Mouse (Mus musculus) forebrain, embryonic 16.5 days (tissue): Measurements from ENCODE around the gene Trim17. TPM values are rescaled to one million over a fixed set of nuclear protein-coding genes. Genes with fewer than 3 reads are reported as not detected.
A peak's percentile ranks its signal among the peaks of the same experiment; 100 is the strongest.

Source experiments
- ATAC-seq: fragments of 200-750 bp; cut with Nextera tagmentation; 2 replicates; pipeline ENCODE4 v1.8.0; 2017; ENCODE audit warnings: mild to moderate bottlenecking, moderate library complexity
- H3K27ac ChIP-seq: fragments of 300-500 bp; sonication (generic); 2 replicates; pipeline ENCODE4 v1.5.1; 2014; ENCODE audit warnings: low read length, control low read depth
- H3K27me3 ChIP-seq: fragments of 300-500 bp; sonication (generic); replicated peaks from 2 replicates; pipeline ENCODE4 v1.6.1; 2014; ENCODE audit warnings: low read length; ENCODE audit not compliant: control insufficient read depth, insufficient read depth
- H3K36me3 ChIP-seq: fragments of 300-500 bp; sonication (generic); 2 replicates; pipeline ENCODE4 v1.6.1; 2014; ENCODE audit not compliant: control insufficient read depth, insufficient read depth
- H3K4me1 ChIP-seq: fragments of 300-500 bp; sonication (generic); replicated peaks from 2 replicates; pipeline ENCODE4 v1.6.1; 2014; ENCODE audit warnings: low read length; ENCODE audit not compliant: control insufficient read depth, insufficient read depth
- H3K4me2 ChIP-seq: fragments of 300-500 bp; sonication (generic); 2 replicates; pipeline ENCODE4 v1.6.1; 2014; ENCODE audit warnings: mild to moderate bottlenecking, low read length, control low read depth
- H3K4me3 ChIP-seq: fragments of 300-500 bp; sonication (generic); replicated peaks from 2 replicates; pipeline ENCODE4 v1.5.1; 2014; ENCODE audit warnings: mild to moderate bottlenecking, low read length, control low read depth
- H3K9ac ChIP-seq: fragments of 300-500 bp; sonication (generic); replicated peaks from 2 replicates; pipeline ENCODE4 v1.6.1; 2014; ENCODE audit warnings: low read depth, low read length, control low read depth
- H3K9me3 ChIP-seq: fragments of 300-500 bp; sonication (generic); 2 replicates; pipeline ENCODE4 v1.6.1; 2016; ENCODE audit warnings: low read length; ENCODE audit not compliant: control insufficient read depth
- WGBS: fragments of 180-500 bp; shearing (Covaris S2); extraction: QIAGEN DNeasy Blood & Tissue Kit; methylation state at CpG from one replicate; pipeline ENCODE4 v1.1.7; 2014; 5-methylcytosine and 5-hydroxymethylcytosine counted together
- polyA plus RNA-seq: library from polyadenylated mRNA; unstranded; fragments of >200 nt; fragmentation: Nextera tagmentation; extraction: Ambion mirVana; gene quantifications from 2 replicates; pipeline ENCODE4 v1.2.1, GENCODE M21; 2015

Trim17 gene
- polyA plus RNA-seq: 1.8 and 2.0 TPM in 2 replicates

DNA sequence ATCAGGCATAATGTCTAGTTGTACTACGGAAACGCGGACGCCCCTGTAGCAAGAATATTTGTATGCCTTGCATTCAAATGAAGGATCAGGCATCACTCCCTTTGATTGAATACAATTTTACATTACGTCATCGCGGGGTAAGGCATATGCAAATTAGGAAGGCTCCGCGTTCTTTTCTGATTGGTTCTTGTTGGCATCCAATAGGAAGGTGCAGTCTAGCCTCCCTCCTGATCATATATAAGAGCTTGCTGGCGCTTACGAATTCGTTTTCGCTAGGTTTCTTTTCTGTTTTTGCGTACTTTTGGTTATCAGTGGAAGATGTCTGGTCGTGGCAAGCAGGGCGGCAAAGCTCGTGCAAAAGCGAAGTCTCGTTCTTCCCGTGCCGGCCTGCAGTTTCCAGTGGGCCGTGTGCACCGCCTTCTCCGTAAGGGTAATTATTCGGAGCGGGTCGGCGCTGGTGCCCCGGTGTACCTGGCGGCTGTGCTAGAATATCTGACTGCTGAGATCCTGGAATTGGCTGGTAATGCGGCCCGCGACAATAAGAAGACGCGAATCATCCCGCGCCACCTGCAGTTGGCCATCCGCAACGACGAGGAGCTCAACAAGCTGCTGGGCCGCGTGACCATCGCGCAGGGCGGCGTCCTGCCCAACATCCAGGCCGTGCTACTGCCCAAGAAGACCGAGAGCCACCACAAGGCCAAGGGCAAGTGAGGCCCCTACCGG lies at the start of gene Trim17, which contains the start of gene Hist3h2a:
Trim17 (plus strand) TSS at position 266 of the 723 bp plus-strand sequence.
Hist3h2a (plus strand) TSS at position 266 of the 723 bp plus-strand sequence.
- peak; percentile 86 for ATAC-seq
- peaks cover 53% of the 10 kb centered on the region for H3K4me1 ChIP-seq
- no peaks in the 10 kb centered on the region for H3K36me3 ChIP-seq
- H3K4me2 ChIP-seq: peak within 1 kb of the TSS; percentile 91
- no peaks in the 10 kb centered on the region for H3K9me3 ChIP-seq
- no peaks in the 10 kb centered on the region for H3K27me3 ChIP-seq
- peak within 1 kb of the TSS; percentile 96 for H3K9ac ChIP-seq
- WGBS: under 1% methylated on average over 49 of the region's 49 CpGs
- H3K4me3 ChIP-seq: peak within 1 kb of the TSS; percentile 99
- peak within 1 kb of the TSS; percentile 100 for H3K27ac ChIP-seq

DNA sequence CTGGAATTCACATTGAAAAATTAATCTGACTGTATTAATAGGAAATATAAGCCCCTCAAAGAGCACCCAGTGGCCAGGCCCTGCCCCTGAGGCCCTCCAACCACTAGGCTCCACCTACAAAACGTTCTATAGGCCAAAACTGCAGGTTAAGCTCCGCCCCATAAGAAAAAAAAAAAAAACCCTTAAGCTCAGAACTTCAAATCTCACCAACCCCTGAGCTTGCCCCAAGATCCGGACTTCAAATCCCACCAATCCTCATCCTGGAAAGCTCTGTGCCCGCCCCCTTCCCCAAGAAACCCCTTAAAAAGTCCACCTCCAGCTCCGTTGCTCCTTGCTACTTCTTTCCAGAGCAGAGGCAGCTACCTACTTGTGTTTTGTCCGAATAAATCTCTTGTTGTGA lies 49.6 kb upstream of the Trim17 start:
- H3K4me3 ChIP-seq: no peak overlapping the region
- no peak overlapping the region for H3K4me2 ChIP-seq
- H3K4me1 ChIP-seq: peaks cover 8% of the 10 kb centered on the region
- no peaks in the 10 kb centered on the region for H3K27me3 ChIP-seq
- no peaks in the 10 kb centered on the region for H3K9me3 ChIP-seq
- no peak overlapping the region for H3K27ac ChIP-seq
- H3K36me3 ChIP-seq: no peaks in the 10 kb centered on the region
- WGBS: 46% methylated on average over 6 of the region's 6 CpGs
- no peak overlapping the region for H3K9ac ChIP-seq
- ATAC-seq: no peak

DNA sequence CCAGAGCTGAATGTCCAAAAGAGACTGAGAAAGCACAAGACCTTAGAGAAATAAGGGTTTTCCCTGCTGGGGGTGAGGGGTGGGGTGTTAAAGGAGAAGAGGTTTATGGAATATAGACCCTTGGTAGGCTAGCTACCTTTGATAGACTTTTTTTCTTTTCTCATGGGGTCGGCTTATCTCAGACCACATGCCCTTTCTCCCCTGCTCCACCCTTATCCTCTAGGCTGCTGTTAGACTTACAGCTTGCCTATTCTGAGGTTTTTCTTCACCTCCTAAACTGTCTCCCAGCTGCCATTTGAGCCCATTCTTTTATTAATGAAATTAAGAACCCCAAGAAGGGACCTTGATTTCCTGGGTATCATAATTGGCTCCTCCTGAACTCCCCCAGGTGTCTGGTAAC lies 40.7 kb upstream of the Trim17 start:
- 0 out of 2 replicates have a peak, but pooled peaks cover 3% of the 10 kb centered on the region for H3K27me3 ChIP-seq
- H3K4me2 ChIP-seq: no peak overlapping the region
- H3K9me3 ChIP-seq: no peaks in the 10 kb centered on the region
- H3K27ac ChIP-seq: no peak overlapping the region
- H3K36me3 ChIP-seq: no peaks in the 10 kb centered on the region
- no peak for ATAC-seq
- no peak overlapping the region for H3K4me3 ChIP-seq
- WGBS: 89% methylated on average over 1 of the region's 1 CpGs
- H3K4me1 ChIP-seq: peaks cover 4% of the 10 kb centered on the region; the same call in 1 of the 2 replicates
- H3K9ac ChIP-seq: no peak overlapping the region

DNA sequence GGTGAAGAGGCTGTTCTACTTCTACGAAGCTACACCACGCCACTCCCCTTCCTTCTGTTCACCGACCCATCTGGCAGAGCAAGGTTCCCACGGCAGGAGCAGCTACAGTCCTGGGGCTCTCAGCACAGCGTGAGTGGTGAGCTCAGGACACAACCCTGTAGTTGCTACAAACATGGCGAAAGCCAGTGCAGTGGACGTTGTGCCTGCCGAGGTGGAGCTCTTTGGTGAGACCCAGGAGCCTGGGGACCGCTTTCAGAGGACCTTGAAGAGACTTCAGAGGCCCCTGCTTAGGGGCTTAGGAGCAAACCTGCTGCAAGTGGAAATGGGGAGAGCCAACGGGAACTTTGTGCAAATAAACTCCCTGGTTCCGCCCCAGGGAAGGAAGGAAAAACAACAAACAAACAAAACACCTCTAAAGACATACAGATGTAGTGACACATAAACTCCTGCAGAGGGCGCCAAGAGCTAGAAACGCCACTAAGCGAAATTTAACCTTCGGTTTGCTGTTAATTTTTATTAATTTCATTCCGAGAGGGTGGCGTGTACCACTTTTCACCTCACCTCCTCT lies 39.9 kb upstream of the Trim17 start:
- H3K27me3 ChIP-seq: 0 out of 2 replicates have a peak, but pooled peaks cover 3% of the 10 kb centered on the region
- H3K4me1 ChIP-seq: peaks cover 4% of the 10 kb centered on the region; the same call in 1 of the 2 replicates
- peak overlapping the region; percentile 56 for H3K4me2 ChIP-seq
- no peak overlapping the region for H3K27ac ChIP-seq
- no peaks in the 10 kb centered on the region for H3K36me3 ChIP-seq
- H3K9me3 ChIP-seq: no peaks in the 10 kb centered on the region
- peak overlapping the region; percentile 30 for H3K4me3 ChIP-seq
- WGBS: 14% methylated on average over 17 of the region's 17 CpGs
- peak overlapping the region; percentile 38; the same call in 1 of the 2 replicates for H3K9ac ChIP-seq
- peak; percentile 52 for ATAC-seq

DNA sequence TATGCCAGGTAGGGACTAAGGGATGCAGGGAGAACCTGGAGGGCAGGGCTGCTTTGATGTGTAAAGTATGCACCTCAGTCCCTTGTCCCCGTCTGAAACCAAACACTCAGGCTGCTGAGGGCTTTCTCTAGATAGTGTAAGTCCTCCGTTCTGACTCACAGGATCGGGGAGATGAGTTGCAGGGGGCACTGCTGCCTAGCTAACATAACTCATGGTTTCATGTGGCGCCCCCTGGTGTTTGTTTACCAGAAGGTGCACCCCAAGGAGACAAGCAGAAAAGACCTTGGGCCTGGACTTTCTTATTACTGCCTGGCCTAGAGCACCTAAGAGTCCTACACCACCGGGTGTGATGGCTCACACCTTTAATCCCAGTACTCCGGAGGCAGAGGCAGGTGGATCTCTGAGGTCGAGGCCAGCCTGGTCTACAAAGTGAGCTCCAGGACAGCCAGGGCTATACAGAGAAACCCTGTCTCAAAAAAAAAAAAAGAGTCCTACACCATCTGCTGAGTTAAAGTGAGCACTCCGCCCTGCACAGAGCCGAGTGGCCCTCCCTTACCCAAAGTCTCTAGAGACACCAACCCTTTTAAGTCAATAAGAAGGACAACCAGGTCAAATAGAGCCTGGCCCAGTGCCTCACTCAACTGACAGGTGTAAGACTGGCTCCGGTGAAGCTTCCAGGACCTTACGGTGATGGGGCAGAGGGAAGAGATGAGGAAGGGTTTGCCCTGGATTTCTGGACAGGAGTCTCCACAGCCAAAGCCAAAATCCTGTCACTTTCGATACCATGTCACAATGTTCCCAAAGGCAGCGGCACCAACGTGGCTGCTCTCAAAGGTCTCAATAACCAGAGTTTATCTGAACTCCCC lies 37.4 kb upstream of the Trim17 start:
- Histone ChIP-seq H3K4me3 (no peak overlapping the region), H3K27ac (no peak overlapping the region), H3K9me3 (no peaks in the 10 kb centered on the region), H3K27me3 (0 out of 2 replicates have a peak, but pooled peaks cover 3% of the 10 kb centered on the region), H3K36me3 (no peaks in the 10 kb centered on the region), H3K4me1 (peaks cover 4% of the 10 kb centered on the region; the same call in 1 of the 2 replicates), H3K9ac (no peak overlapping the region), H3K4me2 (no peak overlapping the region)
- WGBS: 61% methylated on average over 14 of the region's 14 CpGs
- ATAC-seq: no peak

DNA sequence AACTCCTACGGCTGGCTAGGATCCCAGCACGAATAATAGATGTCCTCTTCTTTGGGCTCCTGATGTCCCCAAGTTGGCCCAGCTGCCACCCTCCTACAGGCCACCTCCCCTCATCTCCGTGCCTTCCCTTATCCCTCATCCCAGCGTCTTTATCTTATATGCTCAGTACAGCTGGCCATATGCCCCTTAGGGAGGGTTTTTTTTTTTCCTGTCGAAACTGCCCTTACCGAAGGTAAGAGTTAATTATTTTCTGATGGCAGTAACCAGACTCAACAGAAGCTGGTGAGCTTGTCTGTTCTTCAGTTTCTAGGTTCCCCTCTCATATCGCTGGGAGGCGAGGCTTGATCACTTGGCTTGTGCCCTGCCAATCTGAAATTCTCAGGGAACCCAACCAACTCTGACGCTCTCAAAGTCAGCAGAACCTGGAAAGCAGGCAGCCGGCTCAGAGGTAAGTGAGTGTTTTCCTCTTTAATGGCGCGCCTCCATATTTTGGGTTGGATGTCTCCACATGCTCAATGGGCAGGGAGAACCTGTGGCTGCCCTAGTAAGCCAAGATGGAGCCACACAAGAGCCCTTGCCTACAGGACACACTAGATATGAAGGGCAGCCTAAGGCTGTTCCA lies 36.6 kb upstream of the Trim17 start, which contains the start of gene Btnl10:
Btnl10 (plus strand) TSS at position 164 of the 622 bp plus-strand sequence.
- no peak within 1 kb of the TSS for H3K27ac ChIP-seq
- 88% methylated on average over 12 of the region's 12 CpGs for WGBS
- ATAC-seq: no peak

DNA sequence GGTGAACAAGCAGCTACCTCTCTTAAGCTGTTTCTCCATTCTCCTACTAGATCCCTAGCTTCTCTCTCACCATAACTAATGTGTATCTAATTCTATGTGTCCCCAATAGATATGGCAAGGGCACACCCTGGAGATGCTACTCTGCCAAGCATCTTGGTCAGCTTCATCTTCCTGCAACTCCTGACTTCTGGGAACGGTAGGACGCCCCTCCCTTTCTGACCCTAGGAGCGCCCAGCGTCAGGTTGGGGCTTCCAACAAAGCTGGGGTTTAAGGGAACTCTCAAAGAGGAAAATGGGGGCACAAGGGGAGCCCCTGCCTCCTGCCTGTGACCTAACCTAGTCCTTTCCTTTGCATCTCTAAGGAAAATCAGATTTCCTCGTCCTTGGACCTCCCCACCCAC lies 35.7 kb upstream of the Trim17 start:
- Histone ChIP-seq H3K4me1 (peaks cover 4% of the 10 kb centered on the region; the same call in 1 of the 2 replicates), H3K36me3 (no peaks in the 10 kb centered on the region), H3K27ac (no peak overlapping the region), H3K9me3 (no peaks in the 10 kb centered on the region), H3K4me2 (no peak overlapping the region), H3K4me3 (no peak overlapping the region), H3K9ac (no peak overlapping the region), H3K27me3 (0 out of 2 replicates have a peak, but pooled peaks cover 3% of the 10 kb centered on the region)
- WGBS: 75% methylated on average over 5 of the region's 5 CpGs
- no peak for ATAC-seq

More for the DNA sequence above, 36.6 kb upstream of the Trim17 start, which contains the start of gene Btnl10:
- H3K27me3 ChIP-seq: 0 out of 2 replicates have a peak, but pooled peaks cover 3% of the 10 kb centered on the region
- no peak within 1 kb of the TSS for H3K4me2 ChIP-seq
- no peaks in the 10 kb centered on the region for H3K9me3 ChIP-seq
- H3K36me3 ChIP-seq: no peaks in the 10 kb centered on the region
- no peak within 1 kb of the TSS for H3K4me3 ChIP-seq
- peaks cover 4% of the 10 kb centered on the region; the same call in 1 of the 2 replicates for H3K4me1 ChIP-seq
- H3K9ac ChIP-seq: no peak within 1 kb of the TSS

DNA sequence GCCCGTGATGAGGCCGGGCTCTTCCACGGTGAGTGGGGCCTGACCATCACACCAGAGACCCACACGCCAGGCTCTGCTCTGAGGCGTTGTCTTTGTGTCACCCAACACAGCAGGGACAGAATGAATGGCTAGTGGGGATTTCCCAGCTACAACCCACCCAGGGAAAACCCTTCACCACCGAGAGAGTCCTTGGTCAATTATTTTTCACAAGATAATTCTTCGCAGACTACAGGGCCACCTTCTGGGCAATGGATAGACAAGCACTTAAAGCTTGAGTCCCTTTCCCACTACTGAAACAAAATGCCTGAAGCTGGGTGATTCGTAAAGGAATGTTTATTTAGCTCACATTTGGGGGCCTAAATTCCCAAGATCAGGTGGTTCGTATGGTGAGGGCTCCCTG lies 32.1 kb upstream of the Trim17 start:
- 0 out of 2 replicates have a peak, but pooled peaks cover 3% of the 10 kb centered on the region for H3K27me3 ChIP-seq
- H3K9me3 ChIP-seq: no peaks in the 10 kb centered on the region
- no peaks in the 10 kb centered on the region for H3K36me3 ChIP-seq
- no peak for ATAC-seq
- H3K9ac ChIP-seq: no peak overlapping the region
- no peaks in the 10 kb centered on the region for H3K4me1 ChIP-seq
- WGBS: 82% methylated on average over 9 of the region's 9 CpGs
- H3K4me3 ChIP-seq: no peak overlapping the region
- no peak overlapping the region for H3K4me2 ChIP-seq
- no peak overlapping the region for H3K27ac ChIP-seq
